Mouse (Mus musculus) midbrain, embryonic 14.5 days (tissue): ENCODE measurements at regions not wholly inside any gene's neighbourhood (a gene's known extent, or its start where the extent isn't known, plus 50 kb on each side); places are given as distances from the start of the nearest gene placed in this dataset.

Source experiments
- ATAC-seq: fragments of 200-750 bp; cut with Nextera tagmentation; 2 replicates; pipeline ENCODE4 v1.8.0; 2017; ENCODE audit warnings: moderate number of reproducible peaks, moderate library complexity; ENCODE audit not compliant: low FRiP score, low TSS enrichment
- DNase-seq: peaks from one replicate; pipeline ENCODE4 v3.0.0-alpha.2; 2015
- H3K27ac ChIP-seq: fragments of 300-500 bp; sonication (generic); replicated peaks from 2 replicates; pipeline ENCODE4 v1.5.1; 2014; ENCODE audit warnings: mild to moderate bottlenecking, low read depth, low read length, moderate library complexity
- H3K27me3 ChIP-seq: fragments of 300-500 bp; sonication (generic); 2 replicates; pipeline ENCODE4 v1.6.1; 2014; ENCODE audit warnings: low read length, control low read depth, mixed read lengths; ENCODE audit not compliant: control insufficient read depth, insufficient read depth
- H3K36me3 ChIP-seq: fragments of 300-500 bp; sonication (generic); 2 replicates; pipeline ENCODE4 v1.6.1; 2014; ENCODE audit warnings: low read length, control low read depth; ENCODE audit not compliant: control insufficient read depth, insufficient read depth
- H3K4me1 ChIP-seq: fragments of 300-500 bp; sonication (generic); 2 replicates; pipeline ENCODE4 v1.6.1; 2014; ENCODE audit warnings: mild to moderate bottlenecking, antibody characterized with exemption, low read length, control low read depth; ENCODE audit not compliant: control insufficient read depth, insufficient read depth
- H3K4me2 ChIP-seq: fragments of 300-500 bp; sonication (generic); 2 replicates; pipeline ENCODE4 v1.6.1; 2014; ENCODE audit warnings: mild to moderate bottlenecking, low read length, moderate library complexity
- H3K4me3 ChIP-seq: fragments of 300-500 bp; sonication (generic); replicated peaks from 2 replicates; pipeline ENCODE4 v1.5.1; 2014; ENCODE audit warnings: low read depth, low read length
- H3K9ac ChIP-seq: fragments of 300-500 bp; sonication (generic); replicated peaks from 2 replicates; pipeline ENCODE4 v1.6.1; 2014; ENCODE audit warnings: mild to moderate bottlenecking, low read length, moderate library complexity
- H3K9me3 ChIP-seq: fragments of 300-500 bp; sonication (generic); 2 replicates; pipeline ENCODE4 v1.6.1; 2016; ENCODE audit warnings: low read length, control low read depth, mixed read lengths; ENCODE audit not compliant: control insufficient read depth
- WGBS: fragments of 180-500 bp; shearing (Covaris S2); extraction: QIAGEN DNeasy Blood & Tissue Kit; methylation state at CpG from one replicate; pipeline ENCODE4 v1.1.7; 2014; 5-methylcytosine and 5-hydroxymethylcytosine counted together

GRCm38 (mm10) chr8:35224925-35225244 lies 540.7 kb upstream of the Gm19410 start:
- Histone ChIP-seq H3K27ac (no peak overlapping the region), H3K9ac (no peak overlapping the region), H3K4me2 (no peak overlapping the region), H3K4me1 (no peaks in the 10 kb centered on the region), H3K36me3 (no peaks in the 10 kb centered on the region), H3K4me3 (no peak overlapping the region), H3K9me3 (no peaks in the 10 kb centered on the region), H3K27me3 (no peaks in the 10 kb centered on the region)
- 84% methylated on average over 7 of the region's 7 CpGs for WGBS
- DNase-seq, result no peak
- ATAC-seq, result no peak

GRCm38 (mm10) chr8:35227079-35227478 lies 538.5 kb upstream of the Gm19410 start:
- Histone ChIP-seq H3K9ac (no peak overlapping the region), H3K9me3 (no peaks in the 10 kb centered on the region), H3K4me1 (no peaks in the 10 kb centered on the region), H3K27me3 (no peaks in the 10 kb centered on the region), H3K4me3 (no peak overlapping the region), H3K4me2 (no peak overlapping the region), H3K36me3 (no peaks in the 10 kb centered on the region), H3K27ac (no peak overlapping the region)
- 87% methylated on average over 7 of the region's 7 CpGs for WGBS
- DNase-seq (no peak), ATAC-seq (no peak)

- Histone ChIP-seq H3K4me1 (no peaks in the 10 kb centered on the region), H3K9me3 (no peaks in the 10 kb centered on the region), H3K27me3 (no peaks in the 10 kb centered on the region), H3K36me3 (no peaks in the 10 kb centered on the region), H3K27ac (no peak overlapping the region), H3K4me3 (no peak overlapping the region), H3K4me2 (no peak overlapping the region), H3K9ac (no peak overlapping the region)
- DNase-seq (no peak), ATAC-seq (no peak)
- WGBS, result 82% methylated on average over 7 of the region's 7 CpGs
Measured at GRCm38 (mm10) chr8:35228449-35228848, 537.1 kb upstream of the Gm19410 start.

GRCm38 (mm10) chr8:35233520-35234186 lies 531.9 kb upstream of the Gm19410 start:
- Histone ChIP-seq H3K27me3 (no peaks in the 10 kb centered on the region), H3K4me2 (no peak overlapping the region), H3K4me3 (no peak overlapping the region), H3K4me1 (0 out of 2 replicates have a peak, but pooled peaks cover 6% of the 10 kb centered on the region), H3K9ac (no peak overlapping the region), H3K36me3 (no peaks in the 10 kb centered on the region), H3K9me3 (no peaks in the 10 kb centered on the region), H3K27ac (0 out of 2 replicates have a peak overlapping the region, but pooled peaks have one; percentile 34)
- WGBS, result 46% methylated on average over 5 of the region's 5 CpGs
- DNase-seq, result no peak
- ATAC-seq, result no peak

GRCm38 (mm10) chr8:35234436-35234835 lies 531.2 kb upstream of the Gm19410 start:
- H3K27ac ChIP-seq, result peak overlapping the region; percentile 34
- DNase-seq, result peak; percentile 47
- no peaks in the 10 kb centered on the region for H3K27me3 ChIP-seq
- ATAC-seq, result no peak
- no peaks in the 10 kb centered on the region for H3K36me3 ChIP-seq
- no peaks in the 10 kb centered on the region for H3K9me3 ChIP-seq
- no peak overlapping the region for H3K9ac ChIP-seq
- H3K4me1 ChIP-seq, result 0 out of 2 replicates have a peak, but pooled peaks cover 6% of the 10 kb centered on the region
- H3K4me3 ChIP-seq, result no peak overlapping the region
- H3K4me2 ChIP-seq, result no peak overlapping the region
- WGBS, result 49% methylated on average over 5 of the region's 5 CpGs

GRCm38 (mm10) chr8:35235815-35236509 lies 529.6 kb upstream of the Gm19410 start:
- peak; percentile 32 for DNase-seq
- H3K27ac ChIP-seq, result no peak overlapping the region
- ATAC-seq, result no peak

GRCm38 (mm10) chr8:35237279-35237678 lies 528.3 kb upstream of the Gm19410 start:
- Histone ChIP-seq H3K27ac (no peak overlapping the region), H3K9me3 (no peaks in the 10 kb centered on the region), H3K9ac (no peak overlapping the region), H3K27me3 (no peaks in the 10 kb centered on the region), H3K4me3 (no peak overlapping the region), H3K4me2 (no peak overlapping the region), H3K36me3 (no peaks in the 10 kb centered on the region), H3K4me1 (0 out of 2 replicates have a peak, but pooled peaks cover 6% of the 10 kb centered on the region)
- ATAC-seq (no peak), DNase-seq (no peak)
- 94% methylated on average over 6 of the region's 6 CpGs for WGBS

More at GRCm38 (mm10) chr8:35235815-35236509, 529.6 kb upstream of the Gm19410 start:
- Histone ChIP-seq H3K9ac (no peak overlapping the region), H3K4me2 (no peak overlapping the region), H3K36me3 (no peaks in the 10 kb centered on the region), H3K9me3 (no peaks in the 10 kb centered on the region), H3K4me3 (no peak overlapping the region), H3K4me1 (0 out of 2 replicates have a peak, but pooled peaks cover 6% of the 10 kb centered on the region), H3K27me3 (no peaks in the 10 kb centered on the region)
- 75% methylated on average over 8 of the region's 8 CpGs for WGBS

- H3K4me3 ChIP-seq, result no peak overlapping the region
- DNase-seq (no peak), ATAC-seq (no peak)
- H3K27me3 ChIP-seq, result no peaks in the 10 kb centered on the region
- 90% methylated on average over 6 of the region's 6 CpGs for WGBS
- peaks cover 6% of the 10 kb centered on the region; the same call in 1 of the 2 replicates for H3K4me1 ChIP-seq
- no peak overlapping the region for H3K4me2 ChIP-seq
- no peaks in the 10 kb centered on the region for H3K9me3 ChIP-seq
- no peaks in the 10 kb centered on the region for H3K36me3 ChIP-seq
- no peak overlapping the region for H3K27ac ChIP-seq
- H3K9ac ChIP-seq, result no peak overlapping the region
Measured at GRCm38 (mm10) chr8:35240884-35241283, 524.7 kb upstream of the Gm19410 start.

- Histone ChIP-seq H3K4me1 (peaks cover 6% of the 10 kb centered on the region; the same call in 1 of the 2 replicates), H3K9me3 (no peaks in the 10 kb centered on the region), H3K4me3 (no peak overlapping the region), H3K9ac (no peak overlapping the region), H3K27me3 (no peaks in the 10 kb centered on the region), H3K4me2 (no peak overlapping the region; the same call in 1 of the 2 replicates), H3K27ac (0 out of 2 replicates have a peak overlapping the region, but pooled peaks have one; percentile 14), H3K36me3 (no peaks in the 10 kb centered on the region)
- DNase-seq (peak; percentile 42), ATAC-seq (no peak)
- WGBS, result 31% methylated on average over 11 of the region's 11 CpGs
Measured at GRCm38 (mm10) chr8:35243555-35243954, 522.0 kb upstream of the Gm19410 start.
